Mouse (Mus musculus): ENCODE results near the gene Ppp1r15a. TPM values are rescaled to one million over a fixed set of nuclear protein-coding genes. Genes with fewer than 3 reads are reported as not detected.
"Not testable (repeated sequence)": the region's sequence is repeated elsewhere in the genome, so short reads cannot be mapped to it uniquely, and the experiment has no call there.

Gene Ppp1r15a
- polyA plus RNA-seq, 1 experiment from 2014 or later = 12.7 TPM

GRCm38 (mm10) chr7:45518618-45519017 is 7.5 kb downstream of the Ppp1r15a start:
- no peak for ATAC-seq (ENCODE audit: insufficient number of reproducible peaks, insufficient read depth, low FRiP score, low read depth)
- Histone ChIP-seq H3K9me3 (ENCODE audit: control insufficient read depth, low read depth, low read length) (no peaks in the 10 kb centered on the region), H3K4me2 (replicated peaks; ENCODE audit: low read depth, low read length) (no peak overlapping the region), H3K36me3 (ENCODE audit: control insufficient read depth, insufficient read depth, low read length) (peaks cover 5% of the 10 kb centered on the region; the same call in 1 of the 2 replicates), H3K27me3 (ENCODE audit: control insufficient read depth, insufficient read depth, low read length) (no peaks in the 10 kb centered on the region), H3K9ac (replicated peaks; ENCODE audit: low read depth, low read length) (no peak overlapping the region), H3K4me3 (ENCODE audit: low read depth, low read length) (no peak overlapping the region), H3K27ac (ENCODE audit: low read length) (no peak overlapping the region), H3K4me1 (ENCODE audit: control insufficient read depth, insufficient read depth, low read length) (peaks cover 13% of the 10 kb centered on the region; the same call in 1 of the 2 replicates)
- 93% methylated on average over 16 of the region's 16 CpGs for WGBS

GRCm38 (mm10) chr7:45516846-45517245 is 9.2 kb downstream of the Ppp1r15a start:
- WGBS = 75% methylated on average over 5 of the region's 5 CpGs
- H3K9me3 ChIP-seq (ENCODE audit: control insufficient read depth, low read depth, low read length); H3K36me3 ChIP-seq (ENCODE audit: control insufficient read depth, insufficient read depth, low read length); H3K9ac ChIP-seq (replicated peaks; ENCODE audit: low read depth, low read length); ATAC-seq (ENCODE audit: insufficient number of reproducible peaks, insufficient read depth, low FRiP score, low read depth); H3K27ac ChIP-seq (ENCODE audit: low read length); H3K4me2 ChIP-seq (replicated peaks; ENCODE audit: low read depth, low read length); H3K27me3 ChIP-seq (ENCODE audit: control insufficient read depth, insufficient read depth, low read length); H3K4me3 ChIP-seq (ENCODE audit: low read depth, low read length); H3K4me1 ChIP-seq (ENCODE audit: control insufficient read depth, insufficient read depth, low read length): not testable (repeated sequence)

DNA sequence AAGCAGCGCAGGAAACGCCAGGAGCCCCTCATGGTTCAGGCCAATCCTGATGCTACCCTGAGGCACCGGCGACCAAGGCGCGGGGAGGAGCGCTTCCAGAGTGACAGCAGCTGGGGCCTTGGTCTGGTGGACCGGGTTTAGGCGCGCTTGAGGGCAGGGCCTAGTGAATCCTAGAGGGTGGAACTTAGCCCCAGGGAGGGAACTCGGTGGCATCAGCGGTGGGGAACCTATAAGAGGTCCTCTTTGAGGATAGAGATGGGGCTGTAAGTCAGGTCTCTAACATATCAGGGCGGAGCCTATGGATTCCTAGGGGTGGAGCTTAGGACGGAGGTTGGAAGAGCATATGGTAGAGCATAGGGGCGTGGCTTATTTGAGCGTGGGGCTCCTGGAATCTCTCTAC is 10.6 kb downstream of the Ppp1r15a start:
- no peaks in the 10 kb centered on the region for H3K9me3 ChIP-seq (ENCODE audit: control insufficient read depth, low read depth, low read length)
- 24% methylated on average over 16 of the region's 16 CpGs for WGBS
- peak; percentile 74 for ATAC-seq (ENCODE audit: insufficient number of reproducible peaks, insufficient read depth, low FRiP score, low read depth)
- H3K36me3 ChIP-seq (ENCODE audit: control insufficient read depth, insufficient read depth, low read length) = no peaks in the 10 kb centered on the region
- 0 out of 2 replicates have a peak, but pooled peaks cover 2% of the 10 kb centered on the region for H3K4me1 ChIP-seq (ENCODE audit: control insufficient read depth, insufficient read depth, low read length)
- H3K27ac ChIP-seq (ENCODE audit: low read length) = peak overlapping the region; percentile 63; the same call in 1 of the 2 replicates
- H3K27me3 ChIP-seq (ENCODE audit: control insufficient read depth, insufficient read depth, low read length) = no peaks in the 10 kb centered on the region
- no peak overlapping the region for H3K4me3 ChIP-seq (ENCODE audit: low read depth, low read length)
- no peak overlapping the region for H3K9ac ChIP-seq (replicated peaks; ENCODE audit: low read depth, low read length)
- peak overlapping the region; percentile 16; the same call in 1 of the 2 replicates for H3K4me2 ChIP-seq (replicated peaks; ENCODE audit: low read depth, low read length)

GRCm38 (mm10) chr7:45514411-45514810 is 11.7 kb downstream of the Ppp1r15a start:
- Histone ChIP-seq H3K9me3 (ENCODE audit: control insufficient read depth, low read depth, low read length) (no peaks in the 10 kb centered on the region), H3K4me1 (ENCODE audit: control insufficient read depth, insufficient read depth, low read length) (0 out of 2 replicates have a peak, but pooled peaks cover 1% of the 10 kb centered on the region), H3K36me3 (ENCODE audit: control insufficient read depth, insufficient read depth, low read length) (no peaks in the 10 kb centered on the region), H3K4me3 (ENCODE audit: low read depth, low read length) (no peak overlapping the region), H3K27ac (ENCODE audit: low read length) (no peak overlapping the region), H3K27me3 (ENCODE audit: control insufficient read depth, insufficient read depth, low read length) (no peaks in the 10 kb centered on the region), H3K4me2 (replicated peaks; ENCODE audit: low read depth, low read length) (no peak overlapping the region), H3K9ac (replicated peaks; ENCODE audit: low read depth, low read length) (no peak overlapping the region)
- WGBS = 83% methylated on average over 7 of the region's 7 CpGs
- ATAC-seq (ENCODE audit: insufficient number of reproducible peaks, insufficient read depth, low FRiP score, low read depth) = no peak

DNA sequence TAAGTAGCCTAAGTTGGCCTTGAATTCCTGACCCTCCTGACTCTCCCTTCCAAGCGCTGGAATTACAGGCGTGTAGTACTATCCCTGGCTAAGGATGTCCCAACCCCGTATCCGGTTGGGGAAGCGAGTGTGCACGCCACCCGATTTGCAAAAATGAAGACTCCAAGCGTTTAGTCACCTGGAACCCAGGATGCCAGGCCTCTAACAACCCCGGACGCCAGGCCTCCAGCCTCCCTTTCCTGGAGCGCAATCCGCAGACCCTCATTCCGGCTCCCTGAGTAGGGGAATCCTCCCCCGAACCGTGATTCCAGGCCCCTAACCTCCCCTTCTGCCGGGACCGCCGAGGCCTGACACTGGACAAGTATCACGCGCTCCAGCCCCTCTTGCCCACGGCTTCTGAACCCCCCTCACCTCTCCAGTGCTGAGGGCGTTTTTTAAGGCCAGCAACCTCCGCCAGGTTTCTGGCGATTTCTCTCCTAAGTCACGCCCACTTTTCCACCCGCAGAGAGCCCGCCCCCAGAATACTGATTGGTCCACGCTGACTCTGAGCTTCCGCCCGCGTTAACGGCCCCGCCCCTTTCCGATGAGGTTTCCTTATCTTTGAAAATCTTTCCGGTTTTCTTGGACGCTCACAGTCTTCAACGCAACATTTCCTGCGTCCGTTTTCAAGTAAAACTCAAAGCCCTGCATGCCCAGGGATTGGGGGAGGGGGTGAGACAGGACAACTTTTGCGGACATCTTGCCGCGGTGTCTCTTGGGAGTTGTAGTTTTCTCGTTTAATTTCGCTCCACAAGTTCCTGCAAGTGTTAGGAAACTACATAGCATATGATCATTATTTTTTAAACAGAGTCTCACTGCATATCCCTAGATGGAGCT is 15.9 kb downstream of the Ppp1r15a start, which contains the start of gene Nucb1:
Nucb1 (minus strand) TSS at position 495 of the 876 bp plus-strand sequence.
- no peaks in the 10 kb centered on the region for H3K27me3 ChIP-seq (ENCODE audit: control insufficient read depth, insufficient read depth, low read length)
- H3K4me3 ChIP-seq (ENCODE audit: low read depth, low read length) = peak within 1 kb of the TSS; percentile 80
- H3K4me2 ChIP-seq (replicated peaks; ENCODE audit: low read depth, low read length) = peak within 1 kb of the TSS; percentile 91
- H3K36me3 ChIP-seq (ENCODE audit: control insufficient read depth, insufficient read depth, low read length) = peaks cover 6% of the 10 kb centered on the region; the same call in 1 of the 2 replicates
- no peaks in the 10 kb centered on the region for H3K9me3 ChIP-seq (ENCODE audit: control insufficient read depth, low read depth, low read length)
- 0 out of 2 replicates have a peak, but pooled peaks cover 3% of the 10 kb centered on the region for H3K4me1 ChIP-seq (ENCODE audit: control insufficient read depth, insufficient read depth, low read length)
- WGBS = under 1% methylated on average over 44 of the region's 44 CpGs
- peak; percentile 87 for ATAC-seq (ENCODE audit: insufficient number of reproducible peaks, insufficient read depth, low FRiP score, low read depth)
- peak within 1 kb of the TSS; percentile 92 for H3K27ac ChIP-seq (ENCODE audit: low read length)
- H3K9ac ChIP-seq (replicated peaks; ENCODE audit: low read depth, low read length) = peak within 1 kb of the TSS; percentile 72

DNA sequence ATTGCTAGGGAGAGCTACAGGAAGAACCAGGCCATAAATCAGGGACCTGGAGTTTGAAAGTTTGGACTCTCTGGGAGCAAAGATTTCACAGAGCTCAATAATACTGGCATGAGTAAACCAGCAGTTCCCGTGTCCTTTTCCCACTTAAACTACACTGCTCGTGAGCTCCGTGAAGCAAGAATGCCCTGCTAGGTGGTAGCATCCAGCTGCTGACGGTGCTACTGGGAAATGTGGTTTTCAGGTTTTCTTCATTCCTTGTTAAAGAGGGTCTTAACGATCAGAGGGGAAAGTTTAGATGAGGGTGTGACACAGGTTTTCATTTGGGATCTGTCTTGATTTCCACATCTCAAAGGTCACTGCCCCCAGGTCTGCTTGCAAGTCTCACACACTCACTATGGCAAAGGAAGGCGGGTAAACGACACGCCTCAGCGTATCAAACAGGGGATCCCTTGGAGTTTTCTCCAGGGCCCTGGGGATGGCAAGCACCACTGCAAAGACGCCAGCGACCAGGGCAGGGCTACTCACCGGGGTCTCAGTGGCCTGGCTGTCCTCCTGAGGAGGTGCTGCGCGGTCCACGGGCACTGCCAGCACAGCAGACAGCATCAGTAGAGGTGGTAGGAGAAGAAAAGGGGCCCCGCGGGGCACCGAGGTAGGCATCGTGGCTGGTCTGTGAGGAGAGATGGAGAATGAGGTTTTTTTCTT is 16.7 kb downstream of the Ppp1r15a start:
- WGBS = 28% methylated on average over 19 of the region's 19 CpGs
- peak overlapping the region; percentile 72 for H3K9ac ChIP-seq (replicated peaks; ENCODE audit: low read depth, low read length)
- H3K9me3 ChIP-seq (ENCODE audit: control insufficient read depth, low read depth, low read length) = no peaks in the 10 kb centered on the region
- no peak overlapping the region for H3K27ac ChIP-seq (ENCODE audit: low read length)
- peak; percentile 7; the same call in 1 of the 2 replicates for ATAC-seq (ENCODE audit: insufficient number of reproducible peaks, insufficient read depth, low FRiP score, low read depth)
- peak overlapping the region; percentile 80 for H3K4me3 ChIP-seq (ENCODE audit: low read depth, low read length)
- 0 out of 2 replicates have a peak, but pooled peaks cover 3% of the 10 kb centered on the region for H3K4me1 ChIP-seq (ENCODE audit: control insufficient read depth, insufficient read depth, low read length)
- H3K4me2 ChIP-seq (replicated peaks; ENCODE audit: low read depth, low read length) = peak overlapping the region; percentile 91
- H3K36me3 ChIP-seq (ENCODE audit: control insufficient read depth, insufficient read depth, low read length) = peaks cover 6% of the 10 kb centered on the region; the same call in 1 of the 2 replicates
- no peaks in the 10 kb centered on the region for H3K27me3 ChIP-seq (ENCODE audit: control insufficient read depth, insufficient read depth, low read length)

GRCm38 (mm10) chr7:45508561-45508960 is 17.5 kb downstream of the Ppp1r15a start:
- WGBS = 84% methylated on average over 6 of the region's 6 CpGs
- no peak overlapping the region for H3K27ac ChIP-seq (ENCODE audit: low read length)
- H3K9ac ChIP-seq (replicated peaks; ENCODE audit: low read depth, low read length) = no peak overlapping the region
- peaks cover 6% of the 10 kb centered on the region; the same call in 1 of the 2 replicates for H3K36me3 ChIP-seq (ENCODE audit: control insufficient read depth, insufficient read depth, low read length)
- no peak overlapping the region for H3K4me2 ChIP-seq (replicated peaks; ENCODE audit: low read depth, low read length)
- no peak overlapping the region for H3K4me3 ChIP-seq (ENCODE audit: low read depth, low read length)
- H3K27me3 ChIP-seq (ENCODE audit: control insufficient read depth, insufficient read depth, low read length) = no peaks in the 10 kb centered on the region
- no peak for ATAC-seq (ENCODE audit: insufficient number of reproducible peaks, insufficient read depth, low FRiP score, low read depth)
- 0 out of 2 replicates have a peak, but pooled peaks cover 3% of the 10 kb centered on the region for H3K4me1 ChIP-seq (ENCODE audit: control insufficient read depth, insufficient read depth, low read length)
- H3K9me3 ChIP-seq (ENCODE audit: control insufficient read depth, low read depth, low read length) = no peaks in the 10 kb centered on the region

- 0 out of 2 replicates have a peak, but pooled peaks cover 3% of the 10 kb centered on the region for H3K4me1 ChIP-seq (ENCODE audit: control insufficient read depth, insufficient read depth, low read length)
- H3K4me2 ChIP-seq (replicated peaks; ENCODE audit: low read depth, low read length) = no peak overlapping the region
- no peaks in the 10 kb centered on the region for H3K27me3 ChIP-seq (ENCODE audit: control insufficient read depth, insufficient read depth, low read length)
- no peak overlapping the region for H3K4me3 ChIP-seq (ENCODE audit: low read depth, low read length)
- no peak overlapping the region for H3K9ac ChIP-seq (replicated peaks; ENCODE audit: low read depth, low read length)
- WGBS = 90% methylated on average over 6 of the region's 6 CpGs
- no peak overlapping the region for H3K27ac ChIP-seq (ENCODE audit: low read length)
- no peak for ATAC-seq (ENCODE audit: insufficient number of reproducible peaks, insufficient read depth, low FRiP score, low read depth)
- no peaks in the 10 kb centered on the region for H3K9me3 ChIP-seq (ENCODE audit: control insufficient read depth, low read depth, low read length)
- H3K36me3 ChIP-seq (ENCODE audit: control insufficient read depth, insufficient read depth, low read length) = peaks cover 11% of the 10 kb centered on the region; the same call in 1 of the 2 replicates
These were observed 18.5 kb downstream of the Ppp1r15a start for GRCm38 (mm10) chr7:45507583-45507982.

Measured in stomach, embryonic 14.5 days (tissue).